Mouse (Mus musculus) midbrain, embryonic 16.5 days (tissue): ENCODE measurements around the gene Muc15. TPM values are rescaled to one million over a fixed set of nuclear protein-coding genes. Genes with fewer than 3 reads are reported as not detected.

Experiments
- ATAC-seq: fragments of 200-750 bp; cut with Nextera tagmentation; 2 replicates; pipeline ENCODE4 v1.8.0; 2017; ENCODE audit warnings: moderate TSS enrichment
- H3K27ac ChIP-seq: fragments of 300-500 bp; sonication (generic); 2 replicates; pipeline ENCODE4 v1.5.1; 2014; ENCODE audit warnings: mild to moderate bottlenecking, low read length, mixed read lengths
- H3K27me3 ChIP-seq: fragments of 300-500 bp; sonication (generic); 2 replicates; pipeline ENCODE4 v1.6.1; 2014; ENCODE audit warnings: low read depth, low read length, mixed read lengths; ENCODE audit not compliant: control insufficient read depth, insufficient read depth
- H3K36me3 ChIP-seq: fragments of 300-500 bp; sonication (generic); 2 replicates; pipeline ENCODE4 v1.6.1; 2014; ENCODE audit warnings: mild to moderate bottlenecking, low read length, moderate library complexity, mixed read lengths; ENCODE audit not compliant: control insufficient read depth, insufficient read depth
- H3K4me1 ChIP-seq: fragments of 300-500 bp; sonication (generic); 2 replicates; pipeline ENCODE4 v1.6.1; 2014; ENCODE audit warnings: mild to moderate bottlenecking, low read length, mixed read lengths; ENCODE audit not compliant: control insufficient read depth, insufficient read depth
- H3K4me2 ChIP-seq: fragments of 300-500 bp; sonication (generic); 2 replicates; pipeline ENCODE4 v1.6.1; 2014; ENCODE audit warnings: mild to moderate bottlenecking, low read length, mixed read lengths
- H3K4me3 ChIP-seq: fragments of 300-500 bp; sonication (generic); 2 replicates; pipeline ENCODE4 v1.5.1; 2014; ENCODE audit warnings: low read depth, mild to moderate bottlenecking, low read length, moderate library complexity, mixed read lengths
- H3K9ac ChIP-seq: fragments of 300-500 bp; sonication (generic); 2 replicates; pipeline ENCODE4 v1.6.1; 2014; ENCODE audit warnings: low read depth, low read length, mixed read lengths
- H3K9me3 ChIP-seq: fragments of 300-500 bp; sonication (generic); replicated peaks from 2 replicates; pipeline ENCODE4 v1.6.1; 2014; ENCODE audit warnings: mild to moderate bottlenecking, low read length, mixed read lengths; ENCODE audit not compliant: control insufficient read depth, poor library complexity, severe bottlenecking
- WGBS: fragments of 180-500 bp; shearing (Covaris S2); extraction: QIAGEN DNeasy Blood & Tissue Kit; methylation state at CpG from one replicate; pipeline ENCODE4 v1.1.7; 2014; 5-methylcytosine and 5-hydroxymethylcytosine counted together
- polyA plus RNA-seq: library from polyadenylated mRNA; unstranded; fragments of >200 nt; fragmentation: Nextera tagmentation; extraction: Ambion mirVana; gene quantifications from 2 replicates; pipeline ENCODE4 v1.2.1, GENCODE M21; 2015

Gene Muc15
- 0.17 and 0.40 TPM in 2 replicates for polyA plus RNA-seq

GRCm38 (mm10) chr2:110721290-110721753 is at the start of gene Muc15:
Muc15 (plus strand) TSS chr2:110721340.
- Histone ChIP-seq H3K4me2 (no peak within 1 kb of the TSS), H3K36me3 (no peaks in the 10 kb centered on the region), H3K4me1 (no peaks in the 10 kb centered on the region), H3K27me3 (no peaks in the 10 kb centered on the region), H3K27ac (no peak within 1 kb of the TSS), H3K9me3 (no peaks in the 10 kb centered on the region), H3K9ac (no peak within 1 kb of the TSS), H3K4me3 (no peak within 1 kb of the TSS)
- ATAC-seq, result no peak
- 52% methylated on average over 3 of the region's 3 CpGs for WGBS

- H3K9ac ChIP-seq, result no peak overlapping the region
- H3K4me1 ChIP-seq, result no peaks in the 10 kb centered on the region
- no peak overlapping the region for H3K4me3 ChIP-seq
- H3K36me3 ChIP-seq, result no peaks in the 10 kb centered on the region
- H3K27ac ChIP-seq, result no peak overlapping the region
- no peak for ATAC-seq
- no peak overlapping the region for H3K4me2 ChIP-seq
- WGBS, result 99% methylated on average over 3 of the region's 3 CpGs
- no peaks in the 10 kb centered on the region for H3K9me3 ChIP-seq
- no peaks in the 10 kb centered on the region for H3K27me3 ChIP-seq
Measured at GRCm38 (mm10) chr2:110709436-110709835, 11.7 kb upstream of the Muc15 start.

GRCm38 (mm10) chr2:110710055-110710720 is 11.0 kb upstream of the Muc15 start:
- no peaks in the 10 kb centered on the region for H3K9me3 ChIP-seq
- 83% methylated on average over 10 of the region's 10 CpGs for WGBS
- H3K4me2 ChIP-seq, result no peak overlapping the region
- H3K4me3 ChIP-seq, result no peak overlapping the region
- H3K36me3 ChIP-seq, result no peaks in the 10 kb centered on the region
- no peak overlapping the region for H3K9ac ChIP-seq
- H3K27ac ChIP-seq, result no peak overlapping the region
- ATAC-seq, result no peak
- H3K27me3 ChIP-seq, result no peaks in the 10 kb centered on the region
- H3K4me1 ChIP-seq, result no peaks in the 10 kb centered on the region

GRCm38 (mm10) chr2:110719051-110719450 is 2.1 kb upstream of the Muc15 start:
- no peak overlapping the region for H3K9ac ChIP-seq
- no peaks in the 10 kb centered on the region for H3K36me3 ChIP-seq
- ATAC-seq, result no peak
- no peaks in the 10 kb centered on the region for H3K9me3 ChIP-seq
- no peak overlapping the region for H3K4me2 ChIP-seq
- no peak overlapping the region for H3K27ac ChIP-seq
- H3K4me3 ChIP-seq, result no peak overlapping the region
- H3K4me1 ChIP-seq, result no peaks in the 10 kb centered on the region
- H3K27me3 ChIP-seq, result no peaks in the 10 kb centered on the region

GRCm38 (mm10) chr2:110722208-110722607 is 1.1 kb downstream of the Muc15 start:
- Histone ChIP-seq H3K27ac (no peak overlapping the region), H3K27me3 (no peaks in the 10 kb centered on the region), H3K36me3 (no peaks in the 10 kb centered on the region), H3K9ac (no peak overlapping the region), H3K4me2 (no peak overlapping the region), H3K4me3 (no peak overlapping the region), H3K4me1 (no peaks in the 10 kb centered on the region), H3K9me3 (no peaks in the 10 kb centered on the region)
- no peak for ATAC-seq
- 77% methylated on average over 1 of the region's 1 CpGs for WGBS

- Histone ChIP-seq H3K27ac (no peak overlapping the region), H3K9me3 (no peaks in the 10 kb centered on the region), H3K9ac (no peak overlapping the region), H3K36me3 (no peaks in the 10 kb centered on the region), H3K4me3 (no peak overlapping the region), H3K4me1 (no peaks in the 10 kb centered on the region), H3K4me2 (no peak overlapping the region), H3K27me3 (no peaks in the 10 kb centered on the region)
- ATAC-seq, result no peak
Measured at GRCm38 (mm10) chr2:110726106-110726505, 5.0 kb downstream of the Muc15 start.

- H3K9ac ChIP-seq, result no peak overlapping the region
- H3K36me3 ChIP-seq, result no peaks in the 10 kb centered on the region
- H3K4me2 ChIP-seq, result no peak overlapping the region
- H3K4me3 ChIP-seq, result no peak overlapping the region
- H3K4me1 ChIP-seq, result no peaks in the 10 kb centered on the region
- no peaks in the 10 kb centered on the region for H3K9me3 ChIP-seq
- 86% methylated on average over 4 of the region's 4 CpGs for WGBS
- no peak overlapping the region for H3K27ac ChIP-seq
- ATAC-seq, result no peak
- no peaks in the 10 kb centered on the region for H3K27me3 ChIP-seq
Measured at GRCm38 (mm10) chr2:110737236-110737635, 16.1 kb downstream of the Muc15 start.

- no peaks in the 10 kb centered on the region for H3K4me1 ChIP-seq
- H3K27me3 ChIP-seq, result no peaks in the 10 kb centered on the region
- no peak overlapping the region for H3K4me2 ChIP-seq
- WGBS, result 76% methylated on average over 2 of the region's 2 CpGs
- no peak for ATAC-seq
- H3K27ac ChIP-seq, result no peak overlapping the region
- H3K9ac ChIP-seq, result no peak overlapping the region
- no peaks in the 10 kb centered on the region for H3K36me3 ChIP-seq
- H3K4me3 ChIP-seq, result no peak overlapping the region
- no peaks in the 10 kb centered on the region for H3K9me3 ChIP-seq
Measured at GRCm38 (mm10) chr2:110737981-110738380, 16.8 kb downstream of the Muc15 start.

- Histone ChIP-seq H3K36me3 (no peaks in the 10 kb centered on the region), H3K4me1 (no peaks in the 10 kb centered on the region), H3K27me3 (no peaks in the 10 kb centered on the region), H3K9me3 (no peaks in the 10 kb centered on the region), H3K9ac (no peak overlapping the region), H3K4me3 (no peak overlapping the region), H3K4me2 (no peak overlapping the region), H3K27ac (no peak overlapping the region)
- 31% methylated on average over 1 of the region's 1 CpGs for WGBS
- no peak for ATAC-seq
Measured at GRCm38 (mm10) chr2:110739781-110740180, 18.6 kb downstream of the Muc15 start.
